Mouse (Mus musculus) R1 (cell line): ENCODE results near the gene Nav3.

Experiments used
- DNase-seq: peaks from one replicate; pipeline ENCODE4 v3.0.0-alpha.2; 2018; ENCODE audit warnings: low read depth, low spot score

Nav3 gene

DNA sequence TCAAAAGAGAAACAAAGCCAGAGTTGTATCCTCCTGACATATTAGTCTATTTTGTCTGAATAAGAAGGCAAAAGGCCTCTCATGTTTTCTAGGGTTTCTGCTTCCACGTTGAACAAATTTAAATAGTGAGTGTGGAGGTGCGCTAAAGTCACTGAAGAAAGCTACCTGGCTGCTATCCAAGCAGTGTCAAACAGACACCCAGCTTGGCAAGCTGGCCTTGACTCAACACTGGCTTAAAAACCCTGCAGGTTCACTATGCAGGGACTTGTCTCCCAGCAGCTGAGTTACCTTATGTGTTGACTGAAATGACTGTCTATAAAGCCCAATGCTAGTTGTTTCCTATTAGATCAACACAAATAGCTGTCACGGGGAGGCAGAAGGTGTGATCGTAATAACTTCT lies 612.3 kb downstream of the Nav3 start:
- no peak for DNase-seq

DNA sequence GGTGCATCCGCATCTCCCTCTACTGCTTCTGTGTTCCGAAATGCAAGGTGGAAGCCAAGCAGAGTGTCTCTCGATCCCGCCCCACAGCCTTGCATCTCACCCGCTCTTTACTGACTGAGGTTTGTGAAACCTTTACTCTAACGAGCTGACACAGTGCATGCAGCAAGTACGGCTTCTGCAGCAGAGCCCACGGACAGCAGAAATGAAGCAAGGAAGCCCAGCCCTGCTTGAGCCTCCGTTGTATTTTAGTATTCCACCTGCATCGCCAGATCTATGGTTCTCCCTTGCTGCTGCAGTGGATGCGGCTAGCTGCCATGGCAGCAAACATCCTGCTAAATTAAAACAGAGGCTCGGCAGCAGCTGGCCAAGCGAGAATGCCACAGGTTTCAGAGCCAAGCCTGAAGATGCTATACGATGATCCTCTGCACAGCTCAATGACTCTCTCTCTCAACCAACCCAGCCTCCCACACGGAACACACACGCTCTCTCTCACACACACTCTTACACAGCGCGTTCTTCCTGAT lies 623.2 kb downstream of the Nav3 start:
- peak; percentile 13 for DNase-seq

DNA sequence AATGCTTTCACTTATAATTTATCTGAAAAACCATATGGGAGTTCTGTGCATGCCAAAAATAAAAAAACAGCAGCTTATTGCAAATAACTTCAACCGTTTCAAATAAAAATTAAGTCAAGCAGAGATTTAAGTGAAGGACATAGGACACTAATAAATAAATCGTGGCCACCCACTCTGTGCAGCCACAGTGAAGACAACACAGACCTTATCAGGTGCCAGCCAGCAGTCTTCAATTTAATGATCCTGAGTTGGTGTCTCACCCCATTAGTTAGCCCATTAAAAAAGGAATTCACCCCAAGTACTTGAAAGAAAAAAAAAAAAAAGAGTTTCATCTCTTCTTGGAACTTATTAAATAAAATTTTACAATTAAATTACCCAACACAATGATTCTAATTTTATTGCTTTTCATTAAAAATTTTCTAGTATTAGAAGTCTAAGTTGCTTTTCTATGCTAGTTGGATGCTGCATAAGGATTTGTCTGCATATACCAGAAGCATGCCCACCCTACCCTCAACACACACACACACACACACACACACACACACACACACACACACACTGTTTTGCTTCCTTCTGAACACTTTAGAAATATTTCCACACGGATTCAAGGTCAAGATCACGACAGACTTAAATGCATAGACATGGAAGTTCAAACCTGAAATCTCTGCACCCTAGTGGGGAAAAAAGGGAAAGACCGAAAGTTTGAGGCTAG lies 649.1 kb downstream of the Nav3 start:
- peak; percentile 12 for DNase-seq

DNA sequence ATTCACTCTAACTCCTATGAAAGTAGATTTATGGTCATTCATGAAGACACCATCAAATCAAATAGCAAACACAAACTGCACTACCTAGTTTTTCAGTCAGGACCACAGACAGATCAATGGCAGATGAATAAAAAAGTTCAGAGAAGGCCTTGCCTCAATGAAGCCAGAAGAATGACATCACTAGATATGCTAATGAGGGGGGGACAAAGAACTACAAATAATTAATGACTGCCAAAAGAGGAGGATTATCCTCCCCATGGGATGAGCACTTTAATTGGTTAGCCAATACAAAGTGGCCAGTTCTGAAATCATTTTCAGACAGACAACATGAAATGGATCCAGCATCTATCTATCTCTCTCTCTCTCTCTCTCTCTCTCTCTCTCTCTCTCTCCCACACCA lies 652.6 kb downstream of the Nav3 start:
- no peak for DNase-seq

DNA sequence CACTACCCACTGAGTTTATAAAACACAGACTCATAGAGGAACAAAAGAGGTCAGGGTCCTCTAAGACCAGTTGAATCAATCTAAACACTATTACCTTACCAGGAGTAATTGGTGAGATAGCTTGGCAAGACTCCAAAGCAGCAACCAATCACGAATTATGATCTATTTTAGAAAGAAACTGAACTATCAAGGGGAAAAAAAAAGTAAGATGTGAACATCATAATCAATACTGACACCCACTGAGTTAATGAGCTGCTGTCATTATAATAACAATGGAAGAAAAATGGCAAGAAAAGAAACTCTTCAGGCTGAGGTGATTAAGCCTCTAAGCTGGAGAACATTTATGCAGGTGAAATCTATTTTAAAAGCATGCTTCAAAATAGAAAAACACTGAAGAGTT lies 653.8 kb downstream of the Nav3 start:
- DNase-seq, result no peak

DNA sequence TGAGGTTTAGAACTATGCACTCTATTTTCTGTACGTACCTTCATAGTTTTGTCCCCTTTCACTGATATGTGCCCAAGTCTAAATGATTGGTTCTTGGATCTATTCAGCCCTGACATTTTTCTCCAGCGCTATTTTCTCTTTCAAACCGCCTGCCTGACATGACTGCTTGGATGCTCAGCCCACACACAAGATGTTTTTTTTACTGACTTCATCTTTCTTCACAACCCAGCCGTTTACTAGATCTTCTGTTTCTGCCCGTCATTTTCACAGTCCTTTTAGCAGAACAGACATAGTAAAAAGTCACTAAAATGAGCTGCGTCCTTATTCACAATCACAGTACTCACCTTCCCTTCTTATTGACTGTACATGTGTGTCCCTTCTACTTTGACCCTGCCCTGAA lies 656.8 kb downstream of the Nav3 start:
- no peak for DNase-seq

DNA sequence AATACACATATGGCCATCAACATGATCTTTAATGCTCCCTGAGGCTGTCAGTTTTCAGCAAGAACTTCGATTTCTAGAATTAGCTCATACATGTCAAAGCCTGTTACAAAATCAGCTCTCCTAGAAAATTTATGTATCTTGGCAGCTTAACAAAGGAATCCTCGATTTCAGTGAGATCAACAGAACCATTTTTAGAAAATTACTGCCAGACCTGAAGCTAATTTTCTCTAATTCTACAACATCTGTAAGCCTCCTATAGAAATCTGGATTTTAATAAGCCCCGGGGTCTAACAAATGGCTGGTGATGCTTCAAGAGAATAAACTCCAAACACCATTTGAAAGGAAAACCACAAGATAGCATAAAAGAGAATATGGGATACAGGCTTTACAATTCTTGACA lies 659.0 kb downstream of the Nav3 start:
- DNase-seq, result no peak

DNA sequence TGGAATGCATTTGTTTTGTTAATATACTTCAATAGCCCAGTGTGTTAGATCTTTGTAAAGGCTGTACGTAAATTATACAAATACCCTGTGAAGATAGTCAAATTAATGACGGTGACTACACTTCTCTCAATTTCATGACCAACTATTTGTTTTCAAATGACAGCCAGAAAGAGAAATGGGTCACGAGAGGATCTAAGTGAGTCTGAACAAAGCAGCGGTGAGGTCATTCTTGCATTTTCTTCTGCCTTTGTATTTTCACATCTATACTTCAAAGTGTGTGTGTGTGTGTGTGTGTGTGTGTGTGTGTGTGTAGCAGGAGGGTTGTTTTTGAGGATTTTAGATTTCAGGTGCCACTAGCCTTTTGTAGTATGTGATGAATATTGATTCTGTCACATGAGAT lies 662.5 kb downstream of the Nav3 start:
- no peak for DNase-seq

DNA sequence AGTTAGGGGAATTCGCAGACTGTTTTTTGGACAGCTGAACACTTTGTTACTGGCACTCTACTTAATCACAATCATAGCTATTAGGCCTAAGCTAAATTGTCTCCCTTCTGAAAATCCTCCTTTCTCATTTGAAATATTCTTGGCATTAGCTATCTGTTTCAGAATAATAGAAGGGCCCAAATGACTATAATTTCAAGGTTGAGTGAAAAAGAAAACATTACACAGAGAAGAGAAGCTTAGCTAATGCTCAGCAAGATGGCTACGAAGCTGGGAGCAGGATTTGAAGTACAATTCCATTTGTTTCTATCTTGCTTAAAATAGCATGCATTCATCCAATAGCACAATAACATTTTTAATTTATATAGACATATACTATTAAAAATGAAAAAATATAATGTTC lies 667.3 kb downstream of the Nav3 start:
- DNase-seq, result no peak

DNA sequence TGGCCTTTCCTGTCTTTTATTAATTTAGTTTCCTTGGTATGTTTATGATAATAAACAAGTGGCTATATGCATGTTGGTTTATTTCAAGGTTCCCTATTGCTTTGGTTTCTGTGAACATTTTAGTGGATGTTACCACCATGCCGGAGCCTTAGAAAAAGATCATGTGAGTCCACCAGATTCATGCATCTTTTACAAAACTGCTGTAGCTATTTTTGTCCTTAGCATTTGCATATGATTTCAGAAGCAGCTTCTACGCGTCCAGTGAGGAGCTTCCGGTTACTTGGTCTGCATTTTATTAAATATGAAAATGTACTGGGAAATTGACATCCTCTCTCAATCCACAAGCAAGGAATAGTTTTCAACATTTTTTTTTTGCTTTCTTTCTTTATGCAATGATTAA lies 676.9 kb downstream of the Nav3 start:
- DNase-seq, result no peak

DNA sequence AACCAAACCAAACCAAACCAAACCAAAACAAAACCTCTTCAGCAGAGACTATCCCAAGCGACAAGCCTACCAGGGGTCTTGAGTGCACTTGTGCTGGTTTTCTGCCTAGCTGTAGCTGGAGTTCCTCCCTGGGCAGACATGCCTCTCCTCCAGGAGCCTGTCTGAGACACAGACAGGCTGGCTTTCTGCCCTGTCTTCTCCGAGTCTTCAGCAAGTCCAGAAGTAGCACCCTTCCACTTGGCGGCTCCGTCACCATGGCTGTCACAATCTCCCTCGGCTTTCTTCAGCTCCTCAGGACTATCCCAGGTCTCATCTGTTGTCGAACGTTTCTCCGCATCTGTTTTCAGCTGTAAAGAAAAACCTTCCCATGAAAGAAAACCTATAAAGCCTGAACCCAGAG lies 686.9 kb downstream of the Nav3 start:
- no peak for DNase-seq

DNA sequence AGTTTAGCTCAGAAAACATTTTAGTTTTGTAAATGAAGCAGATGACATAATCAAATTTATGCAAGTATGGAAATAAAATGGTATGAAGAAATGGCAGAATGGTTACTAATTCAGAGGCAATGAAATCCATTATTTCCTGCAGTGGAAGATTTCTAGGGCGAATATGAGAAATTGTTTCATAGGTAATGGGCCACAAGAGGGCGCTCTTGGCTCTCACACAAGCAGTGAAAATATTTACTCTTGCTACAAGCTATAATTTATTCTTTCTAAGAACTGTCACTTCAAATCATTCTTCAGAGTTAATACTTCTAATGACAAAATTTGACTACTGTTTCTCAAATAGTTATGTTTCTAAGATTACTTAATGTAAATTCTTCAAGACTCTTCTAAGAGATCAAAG lies 690.4 kb downstream of the Nav3 start:
- DNase-seq, result peak; percentile 49

DNA sequence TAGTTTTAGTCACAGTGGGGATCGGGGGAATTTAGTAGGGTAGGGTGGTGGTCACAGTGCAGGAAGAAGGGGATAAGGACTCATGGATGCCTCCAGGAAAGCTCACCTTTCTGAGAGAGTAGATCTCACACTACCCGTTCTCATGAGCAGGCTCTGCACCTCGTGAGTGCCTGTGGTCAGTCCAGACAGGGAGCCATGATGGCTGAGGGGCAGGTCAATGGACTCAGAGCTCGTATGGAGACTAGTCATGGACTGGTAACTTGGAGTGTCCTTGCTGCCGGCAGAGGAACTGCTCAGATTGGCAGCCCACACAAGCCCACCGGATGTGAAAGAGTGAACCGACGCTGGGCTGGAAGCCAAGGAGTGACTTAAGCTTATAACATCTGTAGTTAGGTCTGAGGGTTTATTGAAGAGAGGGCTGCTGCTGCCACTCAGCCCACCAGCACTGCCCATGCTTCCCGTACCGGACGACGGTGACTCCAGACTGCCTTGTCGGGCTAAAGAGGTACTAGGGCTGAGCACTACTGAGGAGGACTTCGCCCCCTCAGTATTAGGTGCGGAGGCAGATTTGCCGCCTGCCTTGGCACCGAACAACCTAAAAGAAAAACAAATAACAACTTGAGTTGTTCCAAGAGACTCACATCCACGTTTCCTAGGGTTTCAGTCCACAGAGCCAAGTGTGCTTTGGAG lies 691.4 kb downstream of the Nav3 start:
- DNase-seq, result no peak

DNA sequence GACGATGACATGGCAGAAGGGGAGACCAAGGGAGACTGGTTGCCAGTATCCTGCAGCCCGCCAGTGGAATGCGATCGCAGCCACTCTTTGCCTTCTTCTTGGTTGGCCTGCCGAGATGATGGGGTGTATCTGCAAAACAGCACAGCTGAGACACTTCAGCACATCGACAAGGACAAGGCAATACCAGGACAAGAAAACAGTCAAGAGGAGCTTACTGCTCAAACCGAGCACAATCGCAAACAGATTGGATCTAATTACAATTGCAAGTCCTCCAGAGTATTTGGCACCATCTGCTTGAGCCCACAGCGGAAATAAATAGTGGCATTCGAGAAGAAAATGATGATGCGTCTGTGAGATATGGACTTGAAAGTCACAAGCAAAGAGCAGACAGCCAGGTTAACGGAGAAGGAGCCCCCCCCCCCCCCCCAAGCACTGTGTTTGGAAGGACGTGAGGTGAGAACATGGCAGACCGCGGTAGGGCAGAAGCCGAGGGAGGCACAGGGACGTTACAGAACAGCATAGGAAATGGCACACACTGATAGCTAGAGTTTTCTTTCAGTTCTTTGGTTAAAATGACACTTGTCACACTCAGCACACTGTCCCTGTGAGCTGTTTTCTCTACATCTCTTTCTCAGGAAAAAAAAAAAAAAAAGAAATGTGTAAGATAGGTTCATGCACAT lies 696.9 kb downstream of the Nav3 start:
- no peak for DNase-seq

DNA sequence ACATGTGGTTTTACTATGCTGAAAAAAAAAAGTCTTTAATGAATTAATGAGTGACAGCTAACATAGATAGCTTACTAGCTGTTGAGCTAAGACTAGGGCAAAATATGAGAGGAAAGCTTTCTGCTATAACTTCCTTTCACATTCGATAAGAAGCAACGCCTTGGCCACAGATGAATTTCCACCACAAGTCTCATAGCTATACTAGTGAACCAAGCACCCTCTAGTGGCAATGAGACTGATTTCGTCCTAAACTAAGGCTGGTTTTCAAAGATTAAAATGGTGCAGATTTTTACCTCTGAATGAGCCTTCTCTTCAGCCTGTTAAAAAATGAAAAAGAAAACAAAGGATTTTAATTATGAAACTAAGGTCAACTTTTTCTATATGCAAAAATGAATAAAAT lies 709.1 kb downstream of the Nav3 start:
- peak; percentile 10 for DNase-seq

DNA sequence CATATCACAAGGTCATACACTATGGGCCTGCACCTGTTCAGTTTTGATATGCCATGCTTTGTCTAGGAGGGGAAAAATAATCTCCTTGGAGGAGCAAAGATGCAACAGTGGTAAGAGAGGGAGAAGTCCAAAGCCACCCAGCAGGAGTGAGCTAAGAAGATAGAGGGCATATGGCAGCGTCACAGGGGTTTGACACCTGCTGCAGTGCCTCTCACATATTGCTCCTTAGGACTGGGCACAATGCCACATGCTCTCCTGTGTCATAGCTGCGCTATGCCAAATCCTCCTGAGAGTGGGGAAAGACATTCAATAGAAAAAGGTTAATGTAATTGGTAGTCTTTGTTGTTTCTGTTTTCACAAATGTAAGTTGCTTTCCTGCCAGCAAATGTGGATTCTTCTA lies 714.3 kb downstream of the Nav3 start:
- DNase-seq, result no peak

DNA sequence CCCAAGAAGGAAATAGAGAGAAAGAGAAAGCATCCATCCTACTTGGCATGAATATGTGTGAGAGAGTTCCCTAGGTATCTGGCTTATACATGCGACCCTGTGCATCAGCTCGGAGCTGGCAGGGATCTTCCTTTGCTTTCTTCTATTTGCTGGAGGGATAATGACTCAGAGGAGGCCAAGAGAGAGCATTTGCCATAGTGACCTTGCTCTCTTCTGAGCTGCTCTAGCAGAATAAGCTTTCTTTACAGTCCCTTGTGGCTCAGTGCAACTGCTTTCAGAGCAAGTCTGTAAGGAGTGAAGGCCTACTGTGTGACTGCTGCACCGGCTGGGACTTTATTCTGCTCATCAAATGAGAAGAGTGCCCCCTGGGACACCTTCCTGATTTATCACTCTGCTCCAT lies 715.7 kb downstream of the Nav3 start:
- no peak for DNase-seq

DNA sequence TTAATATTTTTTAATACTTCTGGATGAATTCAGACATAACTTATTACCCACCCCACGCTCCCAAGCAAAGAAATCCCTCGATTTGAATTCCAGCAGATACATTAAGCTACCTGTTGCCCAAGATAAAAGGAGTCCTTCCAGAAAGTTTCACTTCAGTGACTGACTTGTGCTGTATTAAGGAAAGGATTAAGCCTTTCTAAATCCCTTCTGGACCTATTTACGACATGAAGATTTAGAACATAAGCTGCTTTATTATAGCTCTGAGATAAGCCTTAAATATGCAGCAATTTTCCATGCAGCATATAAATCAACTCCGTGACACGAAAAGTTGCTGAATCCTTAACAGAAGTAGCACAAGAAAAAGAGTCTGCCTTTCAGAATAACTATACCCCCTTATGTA lies 732.4 kb downstream of the Nav3 start:
- DNase-seq, result no peak

DNA sequence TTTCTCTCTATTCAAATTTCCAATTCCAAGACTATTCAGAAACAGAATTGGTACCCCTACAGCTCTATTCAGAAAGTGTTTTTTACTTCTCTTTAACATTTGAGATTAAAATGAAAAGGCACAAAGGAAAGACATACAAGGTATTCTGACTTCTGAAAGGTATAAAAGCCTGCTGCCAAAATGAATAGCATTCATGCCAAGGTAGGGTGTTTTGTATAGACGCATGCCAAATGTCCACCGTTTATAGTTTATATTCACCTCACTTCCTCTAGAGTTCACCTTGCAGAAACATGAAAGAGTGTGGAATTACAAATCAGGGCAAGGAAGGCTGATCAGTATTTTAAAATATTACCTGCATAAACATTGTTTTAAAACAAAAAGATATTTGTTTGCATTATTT lies 737.2 kb downstream of the Nav3 start:
- DNase-seq, result no peak

DNA sequence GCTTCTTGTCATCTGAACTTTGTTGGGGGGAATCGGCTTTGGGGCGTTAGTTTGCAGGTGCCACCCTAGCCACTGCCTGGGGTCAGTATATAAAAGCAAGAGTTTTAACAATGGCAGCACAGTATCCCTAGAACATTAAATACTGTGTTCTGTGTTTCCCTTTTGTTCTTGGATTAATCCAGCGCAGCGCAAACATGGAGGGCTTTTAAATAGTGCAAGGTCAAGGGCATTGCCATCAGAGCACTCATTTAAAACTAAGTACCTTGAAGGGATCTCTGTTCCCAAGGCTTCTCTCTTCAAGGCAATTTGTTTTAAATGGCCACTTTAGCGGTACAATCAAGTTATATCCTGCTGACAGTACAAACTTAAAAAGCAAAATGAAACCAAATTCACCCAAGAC lies 737.6 kb downstream of the Nav3 start:
- peak; percentile 33 for DNase-seq

DNA sequence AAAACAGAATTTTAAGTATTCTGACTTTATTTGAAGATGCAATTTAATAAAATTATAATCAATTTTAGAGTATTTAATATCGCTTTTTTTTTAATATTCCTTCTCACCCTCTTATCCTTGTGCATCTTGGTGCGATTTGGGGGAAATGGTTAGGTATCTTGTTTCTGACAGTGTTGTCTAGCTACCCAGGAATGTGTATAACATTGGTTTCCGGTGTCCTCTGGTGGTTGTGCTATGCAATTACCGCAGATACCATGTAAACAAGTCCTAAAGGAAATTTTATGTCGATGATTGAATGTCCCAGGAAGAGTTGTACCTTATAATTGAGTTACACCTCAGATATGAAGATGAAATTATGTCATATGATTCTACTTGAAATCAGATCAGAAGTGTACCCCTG lies 743.0 kb downstream of the Nav3 start:
- peak; percentile 49 for DNase-seq

DNA sequence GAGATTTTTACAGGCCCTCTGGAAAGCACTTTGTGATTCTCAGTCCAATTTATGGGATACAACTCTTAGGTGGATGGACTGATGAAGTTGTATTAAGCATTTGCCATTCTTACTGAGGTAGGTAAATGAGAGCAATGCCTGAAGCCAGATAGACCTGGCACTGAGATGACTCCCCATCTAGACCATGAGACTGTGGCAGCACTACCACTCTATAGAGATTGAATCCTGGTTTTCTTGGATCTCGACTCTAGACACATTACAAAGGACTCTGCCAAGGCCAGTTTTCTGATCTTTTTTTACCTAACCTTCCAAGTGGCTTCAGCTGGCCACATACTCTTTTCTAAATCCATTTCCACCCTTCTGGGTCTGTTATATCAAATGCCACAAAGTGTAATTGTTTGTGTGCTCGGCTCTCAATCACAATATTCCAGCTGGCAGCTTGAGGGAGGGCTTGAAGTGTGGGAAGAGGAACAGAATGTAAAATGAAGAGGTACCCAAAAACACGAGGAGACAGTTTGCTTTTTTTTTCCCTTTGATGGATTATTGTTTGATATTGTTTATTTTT lies 756.2 kb downstream of the Nav3 start:
- no peak for DNase-seq

DNA sequence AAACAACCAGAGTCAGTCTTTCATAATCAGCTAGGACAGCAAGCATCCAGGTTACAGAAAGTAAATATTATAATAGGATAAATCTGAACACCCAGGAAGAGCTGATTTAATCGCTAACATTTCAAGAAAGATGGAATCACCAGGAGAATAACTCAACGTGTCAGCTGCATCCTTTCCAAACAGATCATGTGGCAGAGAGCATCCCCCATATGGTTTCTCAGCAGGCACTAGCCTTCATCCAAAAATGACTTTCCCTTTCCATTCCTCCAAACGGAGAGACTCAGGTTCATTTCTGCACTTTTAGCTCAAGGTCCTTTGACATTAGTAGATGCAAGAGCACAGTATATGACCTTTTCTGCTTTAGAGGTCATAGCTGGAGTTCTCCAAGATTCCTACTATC lies 765.4 kb downstream of the Nav3 start:
- DNase-seq, result no peak
